Mouse (Mus musculus): ENCODE results near the gene Pafah2. TPM values are rescaled to one million over a fixed set of nuclear protein-coding genes. Genes with fewer than 3 reads are reported as not detected.

Pafah2 gene
- polyA plus RNA-seq, 1 experiment from 2014 or later: 8.2 TPM

- Histone ChIP-seq H3K4me1 (ENCODE audit: control insufficient read depth, low read depth, low read length) (no peaks in the 10 kb centered on the region), H3K9ac (ENCODE audit: low read depth, low read length) (no peak overlapping the region), H3K27ac (ENCODE audit: low read length) (no peak overlapping the region), H3K36me3 (ENCODE audit: control insufficient read depth, insufficient read depth) (no peaks in the 10 kb centered on the region; the same call in 1 of the 2 replicates), H3K9me3 (replicated peaks; ENCODE audit: control insufficient read depth, low read length) (no peaks in the 10 kb centered on the region), H3K27me3 (ENCODE audit: control insufficient read depth, insufficient read depth, low read depth, low read length) (no peaks in the 10 kb centered on the region), H3K4me3 (ENCODE audit: low read depth, low read length) (no peak overlapping the region), H3K4me2 (ENCODE audit: low read depth, low read length) (no peak overlapping the region)
- ATAC-seq (ENCODE audit: low read depth): no peak
- WGBS (ENCODE audit: insufficient replicate concordance): 77% methylated on average over 7 of the region's 7 CpGs
Observed at GRCm38 (mm10) chr4:134423949-134424348, 27.8 kb downstream of the Pafah2 start.

- H3K4me3 ChIP-seq (ENCODE audit: low read depth, low read length): no peak overlapping the region
- no peak overlapping the region for H3K27ac ChIP-seq (ENCODE audit: low read length)
- no peaks in the 10 kb centered on the region for H3K9me3 ChIP-seq (replicated peaks; ENCODE audit: control insufficient read depth, low read length)
- no peak overlapping the region for H3K9ac ChIP-seq (ENCODE audit: low read depth, low read length)
- no peaks in the 10 kb centered on the region for H3K27me3 ChIP-seq (ENCODE audit: control insufficient read depth, insufficient read depth, low read depth, low read length)
- ATAC-seq (ENCODE audit: low read depth): no peak
- 57% methylated on average over 7 of the region's 7 CpGs for WGBS (ENCODE audit: insufficient replicate concordance)
- H3K36me3 ChIP-seq (ENCODE audit: control insufficient read depth, insufficient read depth): no peaks in the 10 kb centered on the region; the same call in 1 of the 2 replicates
- H3K4me1 ChIP-seq (ENCODE audit: control insufficient read depth, low read depth, low read length): no peaks in the 10 kb centered on the region
- no peak overlapping the region for H3K4me2 ChIP-seq (ENCODE audit: low read depth, low read length)
Observed at GRCm38 (mm10) chr4:134425088-134425487, 29.0 kb downstream of the Pafah2 start.

DNA sequence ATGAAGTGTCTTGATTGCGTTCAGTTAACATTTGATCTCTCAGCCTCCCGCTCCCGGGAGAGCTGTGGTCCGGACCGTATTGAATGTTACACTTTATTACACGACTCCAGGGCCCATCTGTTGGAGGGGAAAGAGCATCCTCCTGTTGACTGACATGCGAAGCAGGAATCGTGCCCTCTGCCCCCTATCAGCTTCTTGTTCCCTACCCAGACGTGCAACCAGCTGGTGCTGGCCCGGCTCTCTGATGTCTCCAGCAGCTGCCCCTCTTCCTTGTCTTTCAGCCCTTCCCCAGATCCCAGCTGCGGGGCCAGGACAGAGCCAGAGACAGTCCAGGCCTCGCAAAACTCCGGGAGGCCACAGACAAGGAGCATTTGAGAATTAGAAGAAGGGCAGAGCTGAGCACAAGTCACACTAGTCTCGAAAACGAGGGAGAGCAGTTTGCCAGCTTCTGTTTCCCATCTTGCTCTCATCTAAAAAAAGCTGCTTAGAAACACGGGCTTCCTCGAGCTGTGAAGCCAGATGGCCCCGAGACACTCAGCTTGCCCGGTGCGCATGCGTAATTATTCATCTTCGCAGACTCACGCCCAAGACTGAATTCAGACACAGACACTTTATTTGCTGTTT is 34.4 kb downstream of the Pafah2 start:
- no peaks in the 10 kb centered on the region for H3K4me1 ChIP-seq (ENCODE audit: control insufficient read depth, low read depth, low read length)
- no peak overlapping the region for H3K4me3 ChIP-seq (ENCODE audit: low read depth, low read length)
- no peak for ATAC-seq (ENCODE audit: low read depth)
- WGBS (ENCODE audit: insufficient replicate concordance): 53% methylated on average over 23 of the region's 23 CpGs
- H3K9me3 ChIP-seq (replicated peaks; ENCODE audit: control insufficient read depth, low read length): no peaks in the 10 kb centered on the region
- no peaks in the 10 kb centered on the region for H3K36me3 ChIP-seq (ENCODE audit: control insufficient read depth, insufficient read depth)
- no peak overlapping the region for H3K27ac ChIP-seq (ENCODE audit: low read length)
- no peak overlapping the region for H3K4me2 ChIP-seq (ENCODE audit: low read depth, low read length)
- H3K27me3 ChIP-seq (ENCODE audit: control insufficient read depth, insufficient read depth, low read depth, low read length): no peaks in the 10 kb centered on the region
- no peak overlapping the region for H3K9ac ChIP-seq (ENCODE audit: low read depth, low read length)

- WGBS (ENCODE audit: insufficient replicate concordance): 68% methylated on average over 15 of the region's 15 CpGs
- no peaks in the 10 kb centered on the region for H3K9me3 ChIP-seq (replicated peaks; ENCODE audit: control insufficient read depth, low read length)
- H3K27ac ChIP-seq (ENCODE audit: low read length): no peak overlapping the region
- no peaks in the 10 kb centered on the region for H3K36me3 ChIP-seq (ENCODE audit: control insufficient read depth, insufficient read depth)
- no peak overlapping the region for H3K4me3 ChIP-seq (ENCODE audit: low read depth, low read length)
- H3K9ac ChIP-seq (ENCODE audit: low read depth, low read length): no peak overlapping the region
- H3K4me1 ChIP-seq (ENCODE audit: control insufficient read depth, low read depth, low read length): no peaks in the 10 kb centered on the region
- H3K27me3 ChIP-seq (ENCODE audit: control insufficient read depth, insufficient read depth, low read depth, low read length): no peaks in the 10 kb centered on the region
- no peak overlapping the region for H3K4me2 ChIP-seq (ENCODE audit: low read depth, low read length)
- ATAC-seq (ENCODE audit: low read depth): no peak
Observed at GRCm38 (mm10) chr4:134432686-134433360, 36.7 kb downstream of the Pafah2 start.

DNA sequence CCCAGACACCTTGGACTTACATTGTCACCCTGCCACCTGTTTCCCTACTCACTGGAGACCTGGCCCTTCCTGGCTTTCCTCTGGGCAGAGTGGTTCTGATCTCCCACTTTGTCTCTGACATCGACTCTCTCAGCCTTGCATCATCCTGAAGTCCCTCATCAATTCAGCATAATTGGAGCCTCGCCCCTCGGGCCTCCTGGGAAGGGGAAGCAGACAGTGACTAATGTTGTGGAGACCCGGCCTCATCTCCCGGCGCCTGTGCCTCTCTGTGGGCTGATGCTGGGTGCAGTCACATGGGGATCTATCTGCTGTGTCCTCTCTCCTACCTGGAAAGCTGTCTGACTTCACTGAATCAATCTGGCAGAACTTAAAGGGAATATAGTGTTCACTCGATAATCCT is 40.1 kb downstream of the Pafah2 start:
- Histone ChIP-seq H3K9ac (ENCODE audit: low read depth, low read length) (no peak overlapping the region), H3K4me2 (ENCODE audit: low read depth, low read length) (no peak overlapping the region), H3K9me3 (replicated peaks; ENCODE audit: control insufficient read depth, low read length) (no peaks in the 10 kb centered on the region), H3K27me3 (ENCODE audit: control insufficient read depth, insufficient read depth, low read depth, low read length) (no peaks in the 10 kb centered on the region), H3K4me1 (ENCODE audit: control insufficient read depth, low read depth, low read length) (peaks cover 15% of the 10 kb centered on the region), H3K4me3 (ENCODE audit: low read depth, low read length) (no peak overlapping the region), H3K27ac (ENCODE audit: low read length) (no peak overlapping the region), H3K36me3 (ENCODE audit: control insufficient read depth, insufficient read depth) (no peaks in the 10 kb centered on the region)
- no peak for ATAC-seq (ENCODE audit: low read depth)
- 43% methylated on average over 7 of the region's 7 CpGs for WGBS (ENCODE audit: insufficient replicate concordance)

GRCm38 (mm10) chr4:134436659-134437058 is 40.5 kb downstream of the Pafah2 start:
- H3K27ac ChIP-seq (ENCODE audit: low read length): no peak overlapping the region
- H3K9ac ChIP-seq (ENCODE audit: low read depth, low read length): no peak overlapping the region
- no peaks in the 10 kb centered on the region for H3K27me3 ChIP-seq (ENCODE audit: control insufficient read depth, insufficient read depth, low read depth, low read length)
- no peak for ATAC-seq (ENCODE audit: low read depth)
- H3K4me2 ChIP-seq (ENCODE audit: low read depth, low read length): no peak overlapping the region
- H3K9me3 ChIP-seq (replicated peaks; ENCODE audit: control insufficient read depth, low read length): no peaks in the 10 kb centered on the region
- H3K36me3 ChIP-seq (ENCODE audit: control insufficient read depth, insufficient read depth): no peaks in the 10 kb centered on the region
- peaks cover 15% of the 10 kb centered on the region for H3K4me1 ChIP-seq (ENCODE audit: control insufficient read depth, low read depth, low read length)
- WGBS (ENCODE audit: insufficient replicate concordance): 71% methylated on average over 10 of the region's 10 CpGs
- H3K4me3 ChIP-seq (ENCODE audit: low read depth, low read length): no peak overlapping the region

- no peaks in the 10 kb centered on the region for H3K36me3 ChIP-seq (ENCODE audit: control insufficient read depth, insufficient read depth)
- H3K4me3 ChIP-seq (ENCODE audit: low read depth, low read length): no peak overlapping the region
- H3K27ac ChIP-seq (ENCODE audit: low read length): peak overlapping the region; percentile 31; the same call in 1 of the 2 replicates
- WGBS (ENCODE audit: insufficient replicate concordance): 11% methylated on average over 3 of the region's 3 CpGs
- H3K9ac ChIP-seq (ENCODE audit: low read depth, low read length): no peak overlapping the region
- H3K27me3 ChIP-seq (ENCODE audit: control insufficient read depth, insufficient read depth, low read depth, low read length): no peaks in the 10 kb centered on the region
- H3K4me2 ChIP-seq (ENCODE audit: low read depth, low read length): peak overlapping the region; percentile 30
- ATAC-seq (ENCODE audit: low read depth): peak; percentile 94
- H3K9me3 ChIP-seq (replicated peaks; ENCODE audit: control insufficient read depth, low read length): no peaks in the 10 kb centered on the region
- H3K4me1 ChIP-seq (ENCODE audit: control insufficient read depth, low read depth, low read length): peaks cover 15% of the 10 kb centered on the region
Observed at GRCm38 (mm10) chr4:134439119-134439518, 43.0 kb downstream of the Pafah2 start.

DNA sequence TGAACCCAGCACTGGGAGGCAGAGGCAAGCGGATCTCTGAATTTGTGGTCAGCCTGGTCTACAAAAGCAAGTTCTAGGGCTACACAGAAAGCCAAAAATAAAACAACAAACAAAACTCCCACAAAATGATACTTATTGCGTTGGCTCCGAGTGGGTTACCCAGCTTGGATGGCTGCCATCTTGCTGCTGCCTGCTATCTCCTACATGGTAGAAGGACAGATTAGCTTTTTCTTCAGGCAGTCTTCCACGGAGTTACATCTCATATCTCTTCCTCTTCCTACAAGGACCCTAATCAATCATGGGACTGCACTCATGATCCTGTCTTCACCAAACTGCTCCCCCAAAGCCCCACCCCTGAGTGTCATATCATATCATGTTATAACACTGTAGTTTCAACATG is 43.8 kb downstream of the Pafah2 start:
- 55% methylated on average over 4 of the region's 4 CpGs for WGBS (ENCODE audit: insufficient replicate concordance)
- H3K4me1 ChIP-seq (ENCODE audit: control insufficient read depth, low read depth, low read length): peaks cover 15% of the 10 kb centered on the region
- no peak for ATAC-seq (ENCODE audit: low read depth)
- H3K9ac ChIP-seq (ENCODE audit: low read depth, low read length): no peak overlapping the region
- no peak overlapping the region for H3K4me3 ChIP-seq (ENCODE audit: low read depth, low read length)
- H3K4me2 ChIP-seq (ENCODE audit: low read depth, low read length): no peak overlapping the region
- no peaks in the 10 kb centered on the region for H3K9me3 ChIP-seq (replicated peaks; ENCODE audit: control insufficient read depth, low read length)
- no peaks in the 10 kb centered on the region for H3K36me3 ChIP-seq (ENCODE audit: control insufficient read depth, insufficient read depth)
- peak overlapping the region; percentile 31; the same call in 1 of the 2 replicates for H3K27ac ChIP-seq (ENCODE audit: low read length)
- H3K27me3 ChIP-seq (ENCODE audit: control insufficient read depth, insufficient read depth, low read depth, low read length): no peaks in the 10 kb centered on the region

- H3K9me3 ChIP-seq (replicated peaks; ENCODE audit: control insufficient read depth, low read length): no peaks in the 10 kb centered on the region
- no peak overlapping the region for H3K27ac ChIP-seq (ENCODE audit: low read length)
- peaks cover 15% of the 10 kb centered on the region for H3K4me1 ChIP-seq (ENCODE audit: control insufficient read depth, low read depth, low read length)
- WGBS (ENCODE audit: insufficient replicate concordance): 68% methylated on average over 4 of the region's 4 CpGs
- ATAC-seq (ENCODE audit: low read depth): no peak
- H3K27me3 ChIP-seq (ENCODE audit: control insufficient read depth, insufficient read depth, low read depth, low read length): no peaks in the 10 kb centered on the region
- H3K4me2 ChIP-seq (ENCODE audit: low read depth, low read length): no peak overlapping the region
- no peak overlapping the region for H3K9ac ChIP-seq (ENCODE audit: low read depth, low read length)
- no peak overlapping the region for H3K4me3 ChIP-seq (ENCODE audit: low read depth, low read length)
- H3K36me3 ChIP-seq (ENCODE audit: control insufficient read depth, insufficient read depth): no peaks in the 10 kb centered on the region
Observed at GRCm38 (mm10) chr4:134442216-134442615, 46.1 kb downstream of the Pafah2 start.
